Mouse (Mus musculus): ENCODE results near the gene C1s2. TPM values are rescaled to one million over a fixed set of nuclear protein-coding genes. Genes with fewer than 3 reads are reported as not detected.
"Not testable (repeated sequence)": the region's sequence is repeated elsewhere in the genome, so short reads cannot be mapped to it uniquely, and the experiment has no call there.

Gene C1s2
- under 1 TPM in 1 of 2 experiments, not detected in 1; 0.25 TPM for total RNA-seq (2021)

DNA sequence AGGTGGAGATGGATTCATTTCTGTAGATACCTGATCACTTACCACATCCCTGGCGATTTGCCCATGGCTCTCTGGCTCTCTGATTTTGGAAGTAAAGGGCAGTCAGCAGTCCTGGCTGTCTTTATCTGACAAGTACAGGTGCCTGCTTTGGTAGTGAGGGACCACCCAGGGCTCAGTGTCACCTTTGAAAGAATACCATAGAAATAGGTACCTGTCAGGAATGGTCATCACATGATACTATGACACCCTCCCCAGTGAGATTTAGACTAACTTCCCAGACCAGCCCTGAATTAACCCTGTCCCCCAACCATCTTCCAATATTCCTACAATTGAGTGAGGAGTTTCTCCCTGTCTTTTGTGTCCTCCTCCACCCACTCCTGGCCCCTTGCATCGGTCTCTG, at the start of gene C1s2:
TSS of gene C1s2 (minus strand) at position 101 of the 400 bp plus-strand sequence.
- not testable (repeated sequence) for DNase-seq (ENCODE audit: extremely low spot score in 1 of 2, low spot score in 1 of 2)

DNA sequence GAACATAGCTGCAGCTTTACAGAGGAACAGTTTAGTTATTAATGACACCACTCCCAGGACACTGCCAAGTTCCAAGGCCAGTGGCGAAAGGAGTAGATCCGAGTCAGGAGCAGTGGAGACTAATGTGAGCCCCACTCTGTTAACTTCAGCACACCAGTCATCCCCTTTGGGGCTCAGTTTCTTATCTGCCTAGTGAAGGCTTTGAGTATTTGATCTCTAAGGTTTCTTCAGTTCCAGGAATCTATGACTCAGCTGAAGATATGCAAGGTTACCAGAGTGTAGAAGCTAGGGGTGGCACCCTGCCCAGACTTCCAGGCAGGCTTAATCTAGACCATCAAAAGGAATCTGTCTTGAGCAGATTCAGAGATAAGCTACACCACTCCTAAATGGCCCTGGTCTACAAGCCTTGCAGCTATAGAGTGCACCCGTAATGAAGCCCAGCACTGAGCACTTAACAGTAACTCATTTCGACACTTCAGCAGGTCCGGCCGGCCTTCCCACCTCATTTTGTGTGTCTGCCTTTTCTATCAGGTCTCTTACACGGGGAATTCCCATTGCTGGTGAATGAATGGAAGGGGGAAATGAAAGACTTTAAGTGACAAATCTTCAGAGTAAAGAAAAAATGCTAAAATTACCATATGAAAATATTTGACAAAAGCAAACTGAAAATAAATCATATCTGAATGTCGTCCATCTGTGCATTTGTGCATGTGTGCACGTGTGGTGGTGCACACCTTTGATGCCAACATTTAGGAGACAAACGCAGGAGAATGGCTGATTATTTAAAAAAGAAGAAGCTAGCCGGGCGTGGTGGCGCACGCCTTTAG, 47.9 kb upstream of the C1s2 start:
- DNase-seq (ENCODE audit: extremely low spot score in 1 of 2, low spot score in 1 of 2), result no peak

DNA sequence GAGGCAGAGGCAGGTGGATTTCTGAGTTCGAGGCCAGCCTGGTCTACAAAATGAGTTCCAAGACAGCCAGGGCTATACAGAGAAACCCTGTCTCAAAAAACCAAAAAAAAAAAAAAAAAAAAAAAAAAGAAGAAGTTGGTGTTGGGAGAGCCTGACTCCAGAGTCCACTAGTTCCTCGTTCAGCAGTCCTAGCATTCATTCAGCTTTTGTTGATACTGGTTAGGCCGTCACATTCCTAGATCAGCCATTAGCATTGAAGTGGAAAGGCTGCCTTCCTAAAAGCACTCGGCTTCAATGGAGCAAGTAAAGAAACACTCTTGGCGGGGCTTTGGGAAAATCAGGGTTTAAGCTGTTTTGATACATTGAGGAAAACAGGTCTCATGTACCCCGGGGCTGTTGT, 46.4 kb upstream of the C1s2 start:
- not testable (repeated sequence) for DNase-seq (ENCODE audit: extremely low spot score in 1 of 2, low spot score in 1 of 2)

DNA sequence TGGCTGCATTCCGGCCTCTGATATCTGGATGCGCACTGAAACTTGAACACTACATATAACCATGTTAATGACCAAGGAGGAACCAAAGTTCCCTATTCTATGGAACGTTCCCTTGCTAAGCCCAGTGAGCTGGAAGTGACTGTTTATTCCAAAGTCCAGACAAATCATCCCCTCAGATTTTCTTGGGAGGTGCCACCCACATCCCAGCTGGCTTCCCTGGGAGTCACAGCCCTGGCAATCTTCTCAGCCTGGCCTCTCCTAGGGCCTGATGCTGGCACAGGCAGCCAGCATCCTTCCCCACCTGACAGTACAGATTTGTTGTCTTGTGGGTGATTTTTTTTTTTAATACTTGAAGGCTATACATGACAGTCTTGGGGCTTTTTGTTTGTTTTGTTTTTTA, 43.6 kb upstream of the C1s2 start:
- no peak for DNase-seq (ENCODE audit: extremely low spot score in 1 of 2, low spot score in 1 of 2)

DNA sequence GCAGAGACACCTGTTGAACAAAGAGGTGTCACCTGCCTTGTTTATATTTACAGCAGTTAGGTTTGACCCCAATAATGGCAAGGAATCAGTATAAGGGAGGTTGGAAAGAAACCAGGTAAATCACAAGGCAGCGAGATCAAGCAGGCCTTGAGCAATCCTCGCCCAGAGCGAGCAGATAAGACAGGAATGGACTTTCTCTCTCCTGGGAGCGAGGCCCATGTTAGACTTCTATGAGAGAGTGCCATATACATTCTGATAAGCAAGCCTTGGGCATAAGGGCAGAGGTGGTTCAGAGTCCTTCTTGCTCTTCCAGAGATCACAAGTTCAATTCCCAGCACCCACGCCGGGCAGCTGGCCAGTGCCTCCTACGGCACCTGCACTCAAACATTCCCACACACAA, 42.9 kb upstream of the C1s2 start:
- DNase-seq (ENCODE audit: extremely low spot score in 1 of 2, low spot score in 1 of 2), result no peak

DNA sequence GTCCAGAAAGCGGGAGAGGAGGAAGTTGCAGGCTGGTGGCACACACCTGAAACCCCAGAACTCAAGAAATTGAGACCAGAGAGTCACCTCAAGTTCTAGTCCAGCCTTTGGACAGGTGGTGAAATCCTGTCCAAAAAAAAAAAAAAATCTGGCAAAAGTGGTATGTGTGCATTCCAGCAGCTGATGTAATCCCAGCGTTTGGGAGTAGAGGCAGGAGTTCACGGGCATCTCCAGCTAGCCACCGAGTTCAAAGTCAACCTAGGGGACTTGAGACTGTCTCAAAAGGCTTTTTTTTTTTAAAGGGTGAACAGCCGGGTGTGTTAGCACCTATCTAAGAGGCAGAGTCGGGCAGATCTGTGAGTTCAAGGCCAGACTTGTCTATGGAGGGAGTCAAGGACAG, 40.3 kb upstream of the C1s2 start:
- no peak for DNase-seq (ENCODE audit: extremely low spot score in 1 of 2, low spot score in 1 of 2)

DNA sequence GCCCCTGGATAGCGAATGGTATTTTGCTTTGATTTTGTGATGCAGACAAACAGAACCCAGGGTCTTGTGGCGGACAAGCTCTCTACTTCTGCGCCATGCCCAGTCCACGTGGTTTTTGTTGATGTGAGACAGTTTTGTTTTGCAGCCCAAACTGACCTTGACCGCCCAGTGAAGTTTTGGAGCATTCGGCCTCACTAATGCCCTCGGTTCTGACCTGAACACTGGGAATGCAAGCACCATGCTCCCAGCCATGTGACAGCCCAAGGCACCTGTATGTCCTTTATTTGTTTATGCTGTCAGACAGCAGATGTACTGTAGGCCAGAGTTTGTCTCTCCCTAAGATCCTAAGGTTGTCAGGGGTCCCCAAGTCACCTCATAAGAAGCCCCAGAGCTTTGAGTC, 38.7 kb upstream of the C1s2 start:
- no peak for DNase-seq (ENCODE audit: extremely low spot score in 1 of 2, low spot score in 1 of 2)

DNA sequence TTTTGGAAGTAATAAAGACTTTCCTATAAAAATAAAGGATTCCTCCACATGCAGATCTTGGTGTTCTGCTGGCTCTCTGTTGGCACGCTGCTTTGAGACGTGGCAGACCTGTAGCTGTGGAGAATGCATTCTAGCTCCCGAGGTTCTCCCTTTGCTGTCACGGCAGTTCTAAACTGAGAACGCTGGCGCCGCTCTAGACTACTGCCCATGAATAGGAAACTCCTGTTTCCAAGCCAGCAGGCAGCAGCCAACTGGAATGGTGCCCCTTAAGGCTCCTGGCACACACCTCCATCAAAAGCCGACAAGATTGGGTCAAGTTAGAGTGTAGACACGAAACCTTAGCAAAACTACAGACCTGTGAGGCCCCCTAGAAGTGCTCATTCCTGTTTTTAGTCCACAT, 37.7 kb upstream of the C1s2 start:
- peak in 1 of 2 experiments; percentile 31 for DNase-seq (ENCODE audit: extremely low spot score in 1 of 2, low spot score in 1 of 2)

DNA sequence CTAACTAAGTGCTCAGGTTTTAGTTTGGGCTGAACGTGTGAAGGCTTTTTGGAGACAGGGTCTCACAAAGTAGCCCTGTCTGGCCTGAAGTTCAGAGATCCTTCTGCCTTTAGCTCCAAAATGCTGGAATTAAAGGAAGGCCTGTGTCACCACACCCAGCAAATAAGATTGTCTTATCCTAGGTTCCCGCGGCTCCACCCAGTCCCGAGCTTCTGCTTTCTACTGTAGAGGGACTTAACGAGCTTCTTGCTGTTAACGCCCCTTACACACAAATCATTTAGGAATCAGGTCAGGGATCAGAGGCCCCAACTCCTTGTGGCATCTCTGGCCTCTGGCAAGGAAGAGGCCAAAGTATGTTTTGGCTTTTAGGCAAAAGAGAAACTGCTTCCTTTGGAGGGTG, 36.2 kb upstream of the C1s2 start:
- DNase-seq (ENCODE audit: extremely low spot score in 1 of 2, low spot score in 1 of 2), result no peak

DNA sequence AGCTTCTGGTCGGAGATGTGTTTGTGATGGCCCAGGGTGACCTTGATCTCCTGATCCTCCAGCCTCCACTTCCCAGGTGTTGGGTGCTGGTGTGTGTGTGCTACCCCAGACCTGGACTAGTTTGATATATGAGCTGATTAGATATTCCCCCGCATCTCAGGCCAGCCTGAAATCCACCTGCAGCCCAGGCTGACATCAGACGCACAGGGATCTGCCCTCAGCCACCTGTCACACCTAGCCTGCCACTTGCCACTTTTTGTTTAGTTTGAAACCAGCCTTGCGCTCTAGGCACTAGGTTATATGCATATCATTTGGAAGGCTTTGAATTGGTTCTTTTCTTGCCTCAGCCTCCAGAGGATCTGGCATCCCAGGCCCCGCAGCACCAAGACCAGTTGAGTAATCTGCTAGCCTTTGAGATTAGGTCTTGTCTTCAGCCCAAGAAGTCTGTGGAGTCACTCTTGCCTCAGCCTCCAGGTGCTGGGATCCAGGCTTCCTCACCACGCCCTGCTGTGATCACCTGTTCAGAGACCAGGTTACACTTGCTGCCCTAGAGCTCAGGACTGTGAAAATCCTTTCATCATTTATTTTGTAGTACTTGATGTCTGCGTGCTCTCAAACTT, 34.5 kb upstream of the C1s2 start:
- DNase-seq (ENCODE audit: extremely low spot score in 1 of 2, low spot score in 1 of 2), result no peak

DNA sequence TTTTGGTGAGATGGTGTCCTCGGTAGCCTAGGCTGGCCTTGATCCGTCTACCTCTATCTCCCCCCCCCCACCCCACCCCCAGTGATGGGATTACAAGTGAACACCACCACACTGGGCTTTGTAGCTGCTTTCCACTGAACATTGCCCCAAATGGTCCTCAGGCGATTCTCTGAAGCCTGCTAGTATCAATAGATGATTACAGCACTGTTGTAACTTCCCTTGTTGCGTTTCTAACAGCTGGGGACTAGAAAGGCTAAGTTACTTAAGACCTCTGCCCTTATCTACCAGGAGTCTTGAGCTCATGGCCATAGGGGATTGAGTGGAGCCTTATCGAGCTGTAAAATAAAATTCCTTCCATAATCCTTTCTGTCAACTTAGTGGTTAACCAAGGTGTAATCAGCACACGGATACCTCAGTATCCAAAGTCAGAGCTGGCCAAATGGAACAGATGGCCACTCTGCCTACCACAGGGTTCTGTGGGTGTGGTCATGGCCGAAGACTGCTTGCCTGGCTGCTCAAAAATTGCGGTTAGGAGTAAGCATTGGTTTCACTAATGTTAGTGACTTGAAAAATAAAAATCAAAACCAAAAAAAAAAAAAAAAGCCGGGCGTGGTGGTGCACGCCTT, 33.5 kb upstream of the C1s2 start:
- no peak for DNase-seq (ENCODE audit: extremely low spot score in 1 of 2, low spot score in 1 of 2)

DNA sequence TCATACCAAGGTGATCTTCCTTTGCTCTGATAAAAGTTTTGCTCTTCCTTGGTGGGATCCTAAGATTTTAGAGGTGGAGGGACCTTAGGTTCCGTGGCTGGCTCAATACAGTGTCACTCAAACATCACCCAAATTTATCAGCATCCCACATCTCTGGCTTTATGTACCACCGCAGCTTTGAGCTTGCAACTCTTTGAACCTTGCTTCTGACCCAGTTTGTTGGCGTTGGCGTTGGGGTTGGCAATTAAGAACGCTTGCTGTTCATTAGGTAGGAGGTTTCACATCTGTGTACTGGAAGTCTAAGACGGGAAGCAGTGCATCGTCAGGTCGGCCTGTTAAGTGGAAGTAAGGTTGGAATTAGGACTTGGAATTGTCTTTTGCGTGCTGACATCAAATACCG, 29.1 kb upstream of the C1s2 start:
- no peak for DNase-seq (ENCODE audit: extremely low spot score in 1 of 2, low spot score in 1 of 2)

DNA sequence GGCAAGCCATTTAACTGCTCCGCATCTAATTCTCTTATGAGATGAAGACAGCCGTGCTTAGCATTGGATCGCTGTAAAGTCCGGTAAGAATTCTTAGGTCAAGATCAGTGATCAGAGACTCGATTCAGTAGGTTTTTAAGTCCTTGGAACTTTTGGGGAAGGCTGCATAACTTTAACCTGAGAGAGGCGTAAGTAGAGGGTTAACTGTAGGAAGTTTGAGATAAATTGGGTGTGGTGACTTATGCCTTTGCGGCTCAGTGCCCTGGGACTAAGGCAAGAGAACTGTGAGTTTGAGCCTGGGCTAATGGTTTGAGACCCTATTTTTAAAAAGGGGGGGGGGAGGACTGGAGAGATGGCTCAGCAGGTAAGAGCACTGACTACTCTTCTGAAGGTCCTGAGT, 28.4 kb upstream of the C1s2 start:
- DNase-seq (ENCODE audit: extremely low spot score in 1 of 2, low spot score in 1 of 2), result no peak

DNA sequence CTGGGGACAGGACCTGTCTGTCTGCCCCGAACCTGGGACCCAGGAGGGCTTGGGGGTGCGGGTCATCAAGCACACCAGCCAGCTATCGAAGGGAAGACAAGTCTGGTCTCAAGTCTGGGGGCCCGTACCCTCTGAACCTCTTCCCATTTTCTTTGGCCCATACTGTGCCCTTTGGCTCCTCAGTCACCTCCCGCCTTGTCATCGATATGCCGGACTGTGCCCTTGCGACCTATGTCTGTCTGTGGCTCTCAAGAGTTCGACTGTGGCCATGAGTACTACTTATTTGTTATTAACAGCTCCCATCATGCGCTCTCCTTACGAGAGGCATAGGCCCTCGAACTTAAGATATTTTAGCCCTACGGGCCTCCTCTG, 27.5 kb upstream of the C1s2 start:
- DNase-seq (ENCODE audit: extremely low spot score in 1 of 2, low spot score in 1 of 2), result no peak

DNA sequence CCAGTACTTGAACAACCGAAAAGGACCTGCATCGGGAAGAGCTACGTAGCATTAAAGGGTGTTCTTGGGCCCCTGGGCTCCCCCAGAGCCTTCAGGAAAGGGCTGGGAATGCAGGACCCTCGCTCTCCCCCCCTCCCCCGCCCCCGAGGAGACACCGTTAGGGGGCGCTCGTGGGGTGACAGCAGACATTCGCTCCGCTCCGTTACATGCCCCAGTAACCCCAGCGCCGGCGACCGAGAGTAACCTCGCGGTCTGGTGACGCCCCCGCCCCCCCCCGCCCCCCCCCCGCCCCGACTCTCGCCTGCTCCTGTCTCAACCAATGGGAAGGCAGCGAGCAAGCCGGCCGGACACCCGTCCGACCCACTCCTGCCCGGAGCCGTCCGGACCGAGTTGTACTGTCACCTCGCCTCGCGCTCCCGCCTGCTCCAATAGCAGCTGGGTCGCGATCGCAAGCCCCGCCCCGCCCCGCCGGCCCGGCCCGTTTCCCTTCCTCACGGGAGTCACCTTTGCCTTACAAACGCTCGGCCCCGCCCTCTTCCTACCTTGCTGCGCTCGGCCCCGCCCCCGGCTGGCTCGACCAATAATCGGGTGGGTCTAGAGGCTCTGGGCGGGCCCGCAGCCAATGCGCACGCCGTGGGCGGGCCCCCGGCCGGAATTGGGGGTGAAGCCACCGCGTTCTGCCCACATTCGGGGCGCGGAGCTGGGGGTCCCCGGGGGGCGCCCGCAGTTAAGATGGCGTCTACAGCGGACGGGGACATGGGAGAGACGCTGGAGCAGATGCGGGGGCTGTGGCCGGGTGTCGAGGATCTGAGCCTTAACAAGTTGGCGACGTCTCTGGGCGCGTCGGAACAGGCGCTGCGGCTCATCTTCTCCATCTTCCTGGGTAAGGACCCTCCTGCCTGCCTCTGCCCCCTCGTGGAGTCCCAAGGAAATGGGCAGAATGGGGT, 26.9 kb upstream of the C1s2 start, which contains the start of gene Lpcat3:
TSS of gene Lpcat3 (plus strand) at position 551 of the 947 bp plus-strand sequence.
- peak; percentile 92 to 98 for DNase-seq (ENCODE audit: extremely low spot score in 1 of 2, low spot score in 1 of 2)

DNA sequence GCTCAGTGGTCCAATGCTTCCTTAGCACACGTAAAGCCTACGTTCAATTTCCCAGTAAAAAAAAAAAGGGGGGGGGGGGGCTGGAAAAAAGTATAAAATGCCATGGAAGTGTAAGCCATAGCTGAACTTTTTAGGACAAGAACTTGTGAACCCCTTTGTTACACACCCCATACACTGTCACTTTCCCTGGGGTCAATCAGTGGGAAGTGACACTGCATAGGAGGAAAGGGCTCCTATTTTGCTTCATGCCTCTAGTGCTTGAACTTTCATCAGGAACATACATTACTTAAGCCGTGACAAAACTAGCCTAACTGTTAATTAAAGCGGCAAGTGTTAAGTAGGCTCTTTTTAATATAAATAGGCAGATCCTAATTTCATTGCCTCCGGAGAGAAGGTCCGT, 26.1 kb upstream of the C1s2 start:
- DNase-seq (ENCODE audit: extremely low spot score in 1 of 2, low spot score in 1 of 2), result no peak

DNA sequence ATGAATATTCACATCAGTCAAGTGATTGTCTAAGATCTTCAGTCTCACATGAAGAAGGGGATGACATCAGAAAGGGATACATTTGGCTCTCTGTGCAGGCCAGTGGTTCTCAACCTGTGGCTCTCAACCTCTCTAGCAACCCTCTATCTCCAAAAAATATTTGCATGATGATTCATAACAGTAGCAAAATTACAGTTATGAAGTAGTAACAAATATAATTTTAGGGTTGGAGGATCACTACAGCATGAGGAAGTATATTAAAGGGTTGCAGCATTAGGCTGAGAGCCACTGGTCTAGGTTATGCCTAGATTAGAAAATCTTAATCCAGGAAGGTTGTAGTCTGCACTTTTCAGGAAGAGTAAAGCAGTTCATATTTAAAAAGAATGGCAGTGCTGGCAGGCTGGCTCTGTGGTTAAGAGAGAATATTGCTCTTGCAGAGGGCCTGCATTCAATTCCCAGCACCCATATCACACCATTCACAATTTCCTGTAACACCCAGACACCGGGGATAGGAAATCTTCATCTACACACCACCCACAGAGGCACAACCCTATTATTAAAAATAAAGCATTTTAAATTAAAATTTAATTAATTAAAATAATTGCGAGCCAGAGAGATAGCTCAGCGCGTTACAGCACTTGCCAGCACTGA, 25.4 kb upstream of the C1s2 start:
- DNase-seq (ENCODE audit: extremely low spot score in 1 of 2, low spot score in 1 of 2), result no peak

DNA sequence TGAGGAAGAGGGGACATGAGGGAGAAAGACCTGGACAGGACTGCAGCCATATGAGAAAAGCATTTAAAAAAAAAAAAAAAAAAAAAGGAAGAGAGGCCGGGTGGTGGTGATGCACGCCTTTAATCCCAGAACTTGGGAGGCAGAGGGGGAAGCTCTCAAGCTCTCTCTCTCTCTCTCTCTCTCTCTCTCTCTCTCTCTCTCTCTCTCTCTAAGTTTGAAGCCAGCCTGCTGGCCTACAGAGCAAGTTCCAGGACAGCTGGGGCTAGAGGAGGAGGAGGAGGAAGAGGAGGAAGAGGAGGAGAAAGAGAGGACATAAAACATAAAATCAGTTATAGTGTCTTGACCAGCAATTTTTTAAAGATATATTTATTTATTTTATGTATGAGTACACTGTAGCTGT, 22.2 kb upstream of the C1s2 start:
- DNase-seq (ENCODE audit: extremely low spot score in 1 of 2, low spot score in 1 of 2), result no peak

DNA sequence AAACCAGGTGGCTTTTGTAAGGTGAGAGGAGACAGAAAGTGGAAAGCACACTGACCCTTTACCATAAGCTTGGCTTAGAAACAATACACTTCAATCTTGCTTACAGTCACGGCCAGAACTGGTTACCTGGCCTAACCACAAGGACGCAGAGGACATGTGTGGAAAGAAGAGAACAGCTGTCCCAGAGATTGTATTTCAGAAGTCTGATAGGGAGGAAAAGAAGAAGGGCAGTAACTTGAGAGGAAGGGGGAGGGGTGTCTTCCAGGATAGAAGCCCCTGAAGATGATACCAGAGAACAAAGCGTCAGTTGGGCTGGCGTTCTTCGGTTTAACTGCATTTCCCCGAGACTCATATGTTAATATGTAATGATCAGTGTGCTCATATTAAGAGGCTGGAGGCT, 20.0 kb upstream of the C1s2 start:
- DNase-seq (ENCODE audit: extremely low spot score in 1 of 2, low spot score in 1 of 2), result no peak

DNA sequence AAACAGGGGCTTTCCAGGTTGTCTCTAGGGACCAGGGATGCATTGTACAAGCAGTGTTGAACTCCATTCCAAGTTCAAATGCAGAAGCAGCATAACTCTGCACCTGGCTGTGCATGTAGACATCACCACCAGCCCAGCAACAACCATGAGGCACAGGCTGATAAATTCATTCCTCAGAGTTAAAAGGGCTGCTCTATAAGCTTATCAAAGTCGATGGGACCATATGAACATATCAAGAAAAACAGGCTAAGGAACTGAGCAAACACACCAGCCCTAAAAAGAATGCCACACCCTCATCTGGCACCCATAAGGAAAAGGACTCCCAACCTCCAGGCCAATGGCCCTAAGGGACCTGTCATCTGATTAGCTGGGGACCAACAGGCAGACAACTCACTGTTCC, 10.5 kb upstream of the C1s2 start:
- no peak for DNase-seq (ENCODE audit: extremely low spot score in 1 of 2, low spot score in 1 of 2)
